Mouse (Mus musculus) erythroblast, embryonic 14.5 days (primary cell): ENCODE results near the gene Arhgdia.

ENCODE experiments used
- GATA1 ChIP-seq: IDR thresholded peaks from 2 replicates; pipeline ENCODE4 v1.6.1; 2012; ENCODE audit warnings: low read length, inconsistent platforms, mixed read lengths
- TAL1 ChIP-seq: IDR thresholded peaks from 3 replicates; pipeline ENCODE4 v1.6.1; 2012; ENCODE audit warnings: low read length, inconsistent platforms, mixed read lengths

- TF ChIP-seq GATA1 = no peak
- TF ChIP-seq TAL1 = no peak
Measured at GRCm38 (mm10) chr11:120573585-120574277, 7.7 kb downstream of the Arhgdia start.
